Mouse (Mus musculus) hindlimb bud, embryonic 11.5 days (tissue): ENCODE results near the gene Olfr389.

Source experiments
- DNase-seq: peaks from one replicate; pipeline ENCODE4 v3.0.0-alpha.2; 2012; ENCODE audit warnings: low read depth, low spot score; ENCODE audit errors: extremely low spot score

Olfr389 gene

DNA sequence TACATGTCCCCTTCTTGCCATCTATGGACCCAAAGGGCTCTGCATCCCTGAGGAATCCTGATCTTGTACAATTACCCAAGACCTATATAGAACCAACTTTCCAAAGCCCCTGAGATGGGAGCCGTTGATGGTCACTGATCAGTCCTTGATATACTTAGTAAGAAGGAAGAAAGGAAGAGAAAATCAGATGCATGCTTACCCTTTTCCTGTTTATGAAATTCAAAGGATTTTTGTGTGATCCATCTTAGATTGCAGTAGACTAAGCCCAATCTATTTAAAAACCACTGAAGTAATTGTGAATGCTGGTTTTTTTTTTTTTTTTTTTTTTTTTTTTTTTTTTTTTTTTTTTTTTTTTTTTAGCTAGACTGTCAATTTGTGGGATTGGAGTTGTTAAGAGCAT, at the start of gene Olfr389:
Olfr389 (minus strand) TSS at position 101 of the 400 bp plus-strand sequence.
- DNase-seq, result no peak

- DNase-seq, result no peak
These were observed 36.4 kb upstream of the Olfr389 start, which contains the start of gene Olfr392 for GRCm38 (mm10) chr11:73816949-73817348. Gene Olfr392 (minus strand): TSS chr11:73817049.

GRCm38 (mm10) chr11:73802952-73803351, 22.4 kb upstream of the Olfr389 start, which contains the start of gene Olfr391-ps:
Gene Olfr391-ps (minus strand): TSS chr11:73803052.
- no peak for DNase-seq

GRCm38 (mm10) chr11:73782664-73783063, 2.2 kb upstream of the Olfr389 start, which contains the start of gene Olfr390:
Gene Olfr390 (plus strand): TSS chr11:73782964.
- no peak for DNase-seq

DNA sequence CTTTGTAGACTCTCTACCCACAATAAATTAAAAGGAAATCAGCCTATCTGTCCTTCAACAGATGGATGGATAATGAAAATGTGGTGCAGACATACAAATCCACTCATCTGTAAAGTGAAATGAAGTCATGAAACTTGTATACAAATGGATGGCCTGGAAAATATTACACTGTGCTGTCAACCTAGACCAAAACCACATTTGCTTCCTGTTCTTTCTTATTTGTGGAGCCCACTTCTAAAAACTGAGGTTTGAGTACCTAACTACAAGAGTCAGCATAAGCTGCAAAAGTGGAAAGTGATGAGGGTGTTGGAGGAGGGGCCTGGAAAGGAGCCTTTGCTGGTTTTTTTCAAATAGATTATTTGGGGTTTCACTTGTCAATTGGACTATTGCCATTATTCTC, 21.4 kb downstream of the Olfr389 start:
- no peak for DNase-seq
